ENCODE assay signal across 1 mouse cellular context in the genomic region with DNA sequence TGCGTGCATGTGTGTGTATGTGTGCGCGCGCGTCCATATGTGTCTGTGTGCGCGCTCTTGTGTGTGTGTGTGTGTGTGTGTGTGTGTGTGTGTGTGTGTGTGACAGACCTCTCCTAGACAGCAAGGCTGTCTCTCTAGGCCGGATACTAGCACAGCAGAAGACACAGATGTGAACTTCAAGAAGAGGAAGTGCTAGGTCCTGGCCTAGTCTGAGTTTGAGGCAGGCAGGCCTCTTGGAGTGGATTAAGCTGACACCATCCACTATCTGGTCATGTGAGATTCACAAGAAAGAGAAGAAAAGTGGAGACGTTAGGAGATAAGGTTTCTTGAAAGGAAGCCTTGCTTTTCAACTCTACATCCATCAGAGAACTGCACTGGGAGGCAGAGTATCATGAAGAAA.
TF ChIP-seq lines count a peak whose summit lies in the region.

No protein-coding gene starts in this region.

TF ChIP-seq in MEL, 35 proteins besides CTCF, POLR2A, EP300 and RAD21 (continued from another document):
- TF ChIP-seq SMC3 (IDR thresholded peaks at IDR 0.05; ENCODE audit: low read depth, low read length) (no peak), MYC (IDR thresholded peaks at IDR 0.05; ENCODE audit: low read depth, low read length) (peak; percentile 65; the same call in 1 of the 2 replicates), POLR2AphosphoS5 (IDR thresholded peaks at IDR 0.05; ENCODE audit: borderline replicate concordance, low read depth, low read length) (no peak), E2F4 (IDR thresholded peaks at IDR 0.05; ENCODE audit: borderline replicate concordance, low read depth, low read length) (no peak), TBP (IDR thresholded peaks at IDR 0.05; ENCODE audit: low read depth, low read length) (peak; percentile 35; the same call in 1 of the 2 replicates), MEF2A (IDR thresholded peaks at IDR 0.05; ENCODE audit: extremely low read depth, insufficient replicate concordance, low read depth, low read length, poor library complexity, severe bottlenecking) (no peak), NELFE (IDR thresholded peaks at IDR 0.05; ENCODE audit: low read depth, low read length) (no peak), ZNF384 (IDR thresholded peaks at IDR 0.05; ENCODE audit: low read depth, low read length) (no peak), USF1 (IDR thresholded peaks at IDR 0.05; ENCODE audit: low read depth, low read length) (peak; percentile 75), HCFC1 (IDR thresholded peaks at IDR 0.05; ENCODE audit: low read depth, low read length) (peak; percentile 71), RCOR1 (IDR thresholded peaks at IDR 0.05; ENCODE audit: low read depth, low read length) (peak; percentile 75), UBTF (IDR thresholded peaks at IDR 0.05; ENCODE audit: borderline replicate concordance, insufficient read depth, low read depth, low read length) (0 out of 2 replicates have a peak, but pooled peaks have one; percentile 59), BHLHE40 (IDR thresholded peaks at IDR 0.05; ENCODE audit: borderline replicate concordance, low read depth, low read length) (peak; percentile 89), GATA1 (IDR thresholded peaks at IDR 0.05; ENCODE audit: low read depth, low read length) (peak; percentile 84), JUND (IDR thresholded peaks at IDR 0.05; ENCODE audit: low read depth, low read length) (no peak), ELF1 (IDR thresholded peaks at IDR 0.05; ENCODE audit: low read depth, low read length) (0 out of 2 replicates have a peak, but pooled peaks have one; percentile 35), TAL1 (IDR thresholded peaks at IDR 0.05; ENCODE audit: low read length) (peak; percentile 55), MXI1 (IDR thresholded peaks at IDR 0.05; ENCODE audit: low read depth, low read length) (no peak), NRF1 (IDR thresholded peaks at IDR 0.05; ENCODE audit: insufficient read depth, low read depth, low read length, poor library complexity, severe bottlenecking) (no peak), CHD2 (IDR thresholded peaks at IDR 0.05; ENCODE audit: low read length) (no peak), ETS1 (IDR thresholded peaks at IDR 0.05; ENCODE audit: low read depth, low read length) (peak; percentile 78), MAX (IDR thresholded peaks at IDR 0.05; ENCODE audit: low read length) (peak; percentile 75), GABPA (IDR thresholded peaks at IDR 0.05; ENCODE audit: low read depth, low read length) (no peak), CHD1 (IDR thresholded peaks at IDR 0.05; ENCODE audit: low read depth, low read length) (no peak), KAT2A (conservative IDR thresholded peaks at IDR 0.05; ENCODE audit: low read depth, low read length) (no peak), MYB (IDR thresholded peaks at IDR 0.05; ENCODE audit: low read depth, low read length) (peak; percentile 66; the same call in 1 of the 2 replicates), ZC3H11A (IDR thresholded peaks at IDR 0.05; ENCODE audit: low read depth, low read length) (no peak), TCF12 (IDR thresholded peaks at IDR 0.05; ENCODE audit: low read depth, low read length) (peak; percentile 78; the same call in 1 of the 2 replicates), POLR2AphosphoS2 (IDR thresholded peaks at IDR 0.05; ENCODE audit: low read length) (no peak)
